ENCODE assay signal across 9 mouse cellular contexts in the genomic region with DNA sequence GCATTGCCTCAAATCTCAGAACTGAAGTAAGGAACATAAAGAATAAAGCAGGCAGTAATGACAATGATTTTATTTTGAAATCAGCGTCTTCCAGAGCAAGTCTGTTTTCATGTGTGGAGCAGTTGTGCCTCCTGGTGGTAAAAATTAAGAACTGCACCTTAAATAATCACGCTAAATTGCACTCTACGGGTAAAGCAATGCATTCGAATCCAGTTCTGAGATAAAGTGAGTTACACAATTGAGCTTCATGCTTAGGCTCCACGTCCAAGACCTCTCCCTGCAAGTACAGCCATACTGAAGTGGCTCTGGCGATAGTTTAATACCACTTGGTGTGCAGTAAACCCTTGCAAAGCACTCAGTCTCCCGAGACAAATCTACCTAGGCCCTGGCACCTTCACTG.
A peak's percentile ranks its signal among the peaks of the same experiment; 100 is the strongest.
DNase-seq lines count a peak whose midpoint lies in the region; ATAC-seq and TF ChIP-seq lines count a peak whose summit lies in the region.
"Had no signal": no experiment of that assay in that cellular context is flagged by ENCODE, and none has a peak within 500 bp of the region (broad histone marks: within the 10 kb centered on the region; RNA-seq: fewer than 3 reads in every experiment).

No protein-coding gene starts in this region.

- intact Hi-C loops in left cerebral cortex, postnatal 4 days (cut with DNase I) = loop anchor here (1.0 to 10.0 kb wide), 2 partner anchors 228 to 406 kb away; no protein-coding TSS in a partner anchor

- no peak overlapping the region for H3K4me3 ChIP-seq in embryonic facial prominence, embryonic 14.5 days (ENCODE audit: low read depth, low read length)
- no peak overlapping the region for H3K4me3 ChIP-seq in limb, embryonic 14.5 days (replicated peaks; ENCODE audit: low read length)
- H3K4me3 ChIP-seq: megakaryocyte, embryonic 14.5 days had no signal

- WGBS in embryonic facial prominence, embryonic 14.5 days = 19% methylated on average over 7 of the region's 7 CpGs
- 25% methylated on average over 7 of the region's 7 CpGs for WGBS in limb, embryonic 14.5 days

- H3K4me1 ChIP-seq in embryonic facial prominence, embryonic 14.5 days (ENCODE audit: control insufficient read depth, insufficient read depth, low read length) = no peaks in the 10 kb centered on the region; the same call in 1 of the 2 replicates
- no peaks in the 10 kb centered on the region for H3K4me1 ChIP-seq in limb, embryonic 14.5 days (ENCODE audit: control insufficient read depth, insufficient read depth, low read length)
- H3K4me1 ChIP-seq: megakaryocyte, embryonic 14.5 days had no signal

- no peaks in the 10 kb centered on the region for H3K36me3 ChIP-seq in embryonic facial prominence, embryonic 14.5 days (ENCODE audit: control insufficient read depth, insufficient read depth, low read length)
- no peaks in the 10 kb centered on the region for H3K36me3 ChIP-seq in limb, embryonic 14.5 days (ENCODE audit: control insufficient read depth, insufficient read depth, low read length)

- DNase-seq in adrenal gland, postnatal 14 days = peak; percentile 28
- no peak for DNase-seq in adrenal gland, postnatal 36 days
- peak; percentile 68 for DNase-seq in left cerebral cortex, adult 11 months (ENCODE audit: low spot score)
- no peak for DNase-seq in left cerebral cortex, postnatal 4 days
- peak; percentile 78 for DNase-seq in NIH3T3 (ENCODE audit: low read depth)
- peak; percentile 50 for DNase-seq in embryonic facial prominence, embryonic 14.5 days (ENCODE audit: low spot score)
- DNase-seq in limb, embryonic 14.5 days (ENCODE audit: low spot score) = peak; percentile 42
- DNase-seq in urinary bladder, postnatal 4 days (ENCODE audit: low spot score in 2 of 2) = no peak

- no peak for ATAC-seq in embryonic facial prominence, embryonic 14.5 days (ENCODE audit: low read depth)
- ATAC-seq in limb, embryonic 14.5 days (ENCODE audit: low FRiP score, low read depth) = no peak

- no peak overlapping the region for H3K27ac ChIP-seq in embryonic facial prominence, embryonic 14.5 days (replicated peaks; ENCODE audit: low read depth, low read length)
- no peak overlapping the region for H3K27ac ChIP-seq in limb, embryonic 14.5 days (replicated peaks; ENCODE audit: low read depth, low read length)

- H3K9me3 ChIP-seq in embryonic facial prominence, embryonic 14.5 days (ENCODE audit: control insufficient read depth, low read length) = no peaks in the 10 kb centered on the region
- no peaks in the 10 kb centered on the region for H3K9me3 ChIP-seq in limb, embryonic 14.5 days (ENCODE audit: control insufficient read depth, low read length)
- H3K9me3 ChIP-seq: megakaryocyte, embryonic 14.5 days had no signal

- no peak overlapping the region for H3K9ac ChIP-seq in embryonic facial prominence, embryonic 14.5 days (ENCODE audit: low read depth, low read length)
- H3K9ac ChIP-seq in limb, embryonic 14.5 days (ENCODE audit: low read depth, low read length, severe bottlenecking) = no peak overlapping the region

- H3K4me2 ChIP-seq in embryonic facial prominence, embryonic 14.5 days (ENCODE audit: low read depth, low read length) = no peak overlapping the region
- no peak overlapping the region for H3K4me2 ChIP-seq in limb, embryonic 14.5 days (replicated peaks; ENCODE audit: low read depth, low read length, severe bottlenecking)

- H3K27me3 ChIP-seq in embryonic facial prominence, embryonic 14.5 days (replicated peaks; ENCODE audit: control insufficient read depth, insufficient read depth, low read length) = peaks cover 11% of the 10 kb centered on the region
- H3K27me3 ChIP-seq in limb, embryonic 14.5 days (ENCODE audit: control insufficient read depth, insufficient read depth, low read length) = no peaks in the 10 kb centered on the region; the same call in 1 of the 2 replicates

- TF ChIP-seq POLR2A in limb, embryonic 14.5 days (IDR thresholded peaks at IDR 0.05; ENCODE audit: borderline replicate concordance, extremely low read depth, insufficient read depth, insufficient read length) = no peak

Comparison
In these comparisons a context has a peak if more than half of its experiments do, and no peak if none do; other contexts are left out.
1. DNase-seq: peak in adrenal gland, postnatal 14 days (single experiment), left cerebral cortex, adult 11 months (single experiment), NIH3T3 (single experiment), embryonic facial prominence, embryonic 14.5 days (single experiment) and limb, embryonic 14.5 days (single experiment); none in adrenal gland, postnatal 36 days (0 of 2), left cerebral cortex, postnatal 4 days (single experiment) and urinary bladder, postnatal 4 days (0 of 2).